Mouse (Mus musculus) naive thymus-derived CD4-positive, alpha-beta T cell, adult 2 months (primary cell): ENCODE data around the gene Pcdh9.
"Not testable (repeated sequence)": the region's sequence is repeated elsewhere in the genome, so short reads cannot be mapped to it uniquely, and the experiment has no call there.

Experiments used
- DNase-seq: peaks from one replicate; pipeline ENCODE4 v3.0.0-alpha.2; 2011; ENCODE audit warnings: low read depth

Pcdh9 gene

GRCm38 (mm10) chr14:93381163-93381562 lies 509.3 kb downstream of the Pcdh9 start:
- DNase-seq: no peak

- DNase-seq: no peak
Measured at GRCm38 (mm10) chr14:93380757-93381156, 509.7 kb downstream of the Pcdh9 start.

GRCm38 (mm10) chr14:93376159-93376558 lies 514.3 kb downstream of the Pcdh9 start:
- no peak for DNase-seq

GRCm38 (mm10) chr14:93374181-93374580 lies 516.3 kb downstream of the Pcdh9 start:
- DNase-seq: no peak

- no peak for DNase-seq
Measured at GRCm38 (mm10) chr14:93354150-93354549, 536.3 kb downstream of the Pcdh9 start.

- DNase-seq: no peak
Measured at GRCm38 (mm10) chr14:93350906-93351305, 539.6 kb downstream of the Pcdh9 start.

GRCm38 (mm10) chr14:93349166-93349565 lies 541.3 kb downstream of the Pcdh9 start:
- no peak for DNase-seq

- no peak for DNase-seq
Measured at GRCm38 (mm10) chr14:93347031-93347430, 543.4 kb downstream of the Pcdh9 start.

GRCm38 (mm10) chr14:93342781-93343180 lies 547.7 kb downstream of the Pcdh9 start:
- DNase-seq: no peak

GRCm38 (mm10) chr14:93341390-93341789 lies 549.1 kb downstream of the Pcdh9 start:
- no peak for DNase-seq

GRCm38 (mm10) chr14:93329247-93329646 lies 561.2 kb downstream of the Pcdh9 start:
- no peak for DNase-seq

- DNase-seq: no peak
Measured at GRCm38 (mm10) chr14:93317393-93317792, 573.1 kb downstream of the Pcdh9 start.

- no peak for DNase-seq
Measured at GRCm38 (mm10) chr14:93288361-93288760, 602.1 kb downstream of the Pcdh9 start.

GRCm38 (mm10) chr14:93287642-93288041 lies 602.8 kb downstream of the Pcdh9 start:
- no peak for DNase-seq

GRCm38 (mm10) chr14:93285136-93285535 lies 605.3 kb downstream of the Pcdh9 start:
- DNase-seq: no peak

GRCm38 (mm10) chr14:93284009-93284408 lies 606.5 kb downstream of the Pcdh9 start:
- DNase-seq: no peak

GRCm38 (mm10) chr14:93275661-93276060 lies 614.8 kb downstream of the Pcdh9 start:
- DNase-seq: no peak

- no peak for DNase-seq
Measured at GRCm38 (mm10) chr14:93274767-93275166, 615.7 kb downstream of the Pcdh9 start.

- DNase-seq: no peak
Measured at GRCm38 (mm10) chr14:93253411-93253810, 637.1 kb downstream of the Pcdh9 start.

- no peak for DNase-seq
Measured at GRCm38 (mm10) chr14:93240263-93240662, 650.2 kb downstream of the Pcdh9 start.

GRCm38 (mm10) chr14:93234333-93234732 lies 656.1 kb downstream of the Pcdh9 start:
- no peak for DNase-seq

GRCm38 (mm10) chr14:93233599-93233998 lies 656.9 kb downstream of the Pcdh9 start:
- no peak for DNase-seq

GRCm38 (mm10) chr14:93214846-93215245 lies 675.6 kb downstream of the Pcdh9 start:
- DNase-seq: not testable (repeated sequence)

GRCm38 (mm10) chr14:93199791-93200190 lies 690.7 kb downstream of the Pcdh9 start:
- DNase-seq: no peak
